Mouse (Mus musculus): ENCODE measurements at regions not wholly inside any gene's neighbourhood (a gene's known extent, or its start where the extent isn't known, plus 50 kb on each side); places are given as distances from the start of the nearest gene placed in this dataset.
"Not testable (repeated sequence)": the region's sequence is repeated elsewhere in the genome, so short reads cannot be mapped to it uniquely, and the experiment has no call there.

- DNase-seq: peak; percentile 96
Observed at GRCm38 (mm10) chr16:30193294-30194261, 73.7 kb downstream of the Cpn2 start.

- DNase-seq: no peak
Observed at GRCm38 (mm10) chr16:30194836-30195235, 72.5 kb downstream of the Cpn2 start.

- DNase-seq: not testable (repeated sequence)
Observed at GRCm38 (mm10) chr16:30195859-30196258, 71.4 kb downstream of the Cpn2 start.

GRCm38 (mm10) chr16:30197351-30197750 is 69.9 kb downstream of the Cpn2 start:
- DNase-seq: no peak

- DNase-seq: no peak
Observed at GRCm38 (mm10) chr16:30199836-30200235, 67.5 kb downstream of the Cpn2 start.

- DNase-seq: peak; percentile 92
Observed at GRCm38 (mm10) chr16:30204144-30204543, 63.2 kb downstream of the Cpn2 start.

GRCm38 (mm10) chr16:30205314-30205815 is 61.9 kb downstream of the Cpn2 start:
- DNase-seq: no peak

GRCm38 (mm10) chr16:30205816-30206356 is 61.4 kb downstream of the Cpn2 start:
- no peak for DNase-seq

Data from heart, adult 11 months (tissue).